Mouse (Mus musculus) testis, postnatal 10 days (tissue): ENCODE results near the gene Gid8.
"Not testable (repeated sequence)": the region's sequence is repeated elsewhere in the genome, so short reads cannot be mapped to it uniquely, and the experiment has no call there.

Experiments
- DNase-seq: peaks from one replicate; pipeline ENCODE4 v3.0.0; 2021; ENCODE audit warnings: low spot score

Gid8 gene

DNA sequence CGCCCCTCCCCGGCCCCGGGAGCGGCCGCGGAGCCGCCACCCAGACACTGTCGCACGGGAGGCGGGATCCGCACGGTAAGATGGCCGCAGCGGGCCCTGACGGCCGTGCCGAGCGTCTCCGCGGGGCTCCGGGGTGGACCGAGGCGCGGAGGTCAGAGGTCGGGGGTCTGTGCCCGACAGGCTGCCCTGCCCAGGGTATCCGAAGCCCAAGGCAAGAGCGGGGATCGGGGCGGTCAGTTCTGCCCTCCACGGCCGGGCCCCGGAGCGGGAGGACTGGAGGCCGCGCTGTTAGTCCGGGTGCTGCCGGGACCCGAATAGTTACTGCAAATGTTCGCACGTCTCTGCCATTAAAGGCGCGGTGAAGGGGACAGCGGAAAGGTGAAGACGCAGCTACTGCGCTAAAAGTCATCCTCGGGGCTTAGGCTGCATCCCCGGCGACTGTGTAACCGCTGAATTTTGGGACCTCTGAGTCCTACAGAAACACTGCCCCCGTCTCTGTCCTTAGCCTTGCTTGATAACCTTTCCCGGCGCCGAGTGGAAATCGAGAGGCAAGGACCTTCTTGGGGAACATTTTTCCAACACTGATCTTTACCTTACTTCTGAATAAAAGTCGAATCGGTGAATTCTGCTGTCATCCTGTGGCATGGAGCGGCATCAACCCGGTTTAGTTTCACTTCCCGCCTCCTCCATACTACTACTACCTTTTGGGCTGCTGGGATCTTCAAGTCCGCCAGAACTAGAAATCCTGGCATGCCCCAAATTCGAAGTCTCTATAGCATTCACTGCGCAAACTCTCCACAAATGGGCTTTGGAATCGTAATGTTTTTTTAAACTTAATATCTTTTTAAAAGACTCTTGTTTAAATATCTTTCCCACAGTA lies 599 bp downstream of the Gid8 start:
- no peak for DNase-seq

GRCm38 (mm10) chr2:180711527-180711926 lies 1.6 kb downstream of the Gid8 start:
- DNase-seq = no peak

GRCm38 (mm10) chr2:180712037-180712689 lies 2.2 kb downstream of the Gid8 start:
- no peak for DNase-seq

- DNase-seq = not testable (repeated sequence)
Measured at GRCm38 (mm10) chr2:180722748-180723147, 12.8 kb downstream of the Gid8 start.

DNA sequence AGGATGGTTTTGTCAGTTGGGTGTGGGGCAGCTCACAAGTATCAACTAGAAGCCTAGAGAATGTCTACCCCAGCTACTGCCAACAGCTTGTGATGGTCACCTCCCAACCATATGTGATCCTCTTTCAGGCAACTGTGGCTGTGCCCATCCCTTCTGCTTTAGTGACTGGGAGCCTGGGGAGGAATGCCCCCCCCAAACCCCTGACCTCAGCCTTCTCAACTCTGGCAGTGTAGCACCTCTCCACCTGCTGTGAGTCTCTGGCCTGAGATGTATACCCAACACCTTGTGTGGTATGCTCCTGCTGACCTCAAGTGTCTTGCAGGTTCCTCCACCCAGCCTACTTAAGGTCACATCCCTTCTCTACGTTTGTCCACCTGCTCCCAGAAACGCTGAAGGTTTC lies 13.9 kb downstream of the Gid8 start:
- peak; percentile 38 for DNase-seq

DNA sequence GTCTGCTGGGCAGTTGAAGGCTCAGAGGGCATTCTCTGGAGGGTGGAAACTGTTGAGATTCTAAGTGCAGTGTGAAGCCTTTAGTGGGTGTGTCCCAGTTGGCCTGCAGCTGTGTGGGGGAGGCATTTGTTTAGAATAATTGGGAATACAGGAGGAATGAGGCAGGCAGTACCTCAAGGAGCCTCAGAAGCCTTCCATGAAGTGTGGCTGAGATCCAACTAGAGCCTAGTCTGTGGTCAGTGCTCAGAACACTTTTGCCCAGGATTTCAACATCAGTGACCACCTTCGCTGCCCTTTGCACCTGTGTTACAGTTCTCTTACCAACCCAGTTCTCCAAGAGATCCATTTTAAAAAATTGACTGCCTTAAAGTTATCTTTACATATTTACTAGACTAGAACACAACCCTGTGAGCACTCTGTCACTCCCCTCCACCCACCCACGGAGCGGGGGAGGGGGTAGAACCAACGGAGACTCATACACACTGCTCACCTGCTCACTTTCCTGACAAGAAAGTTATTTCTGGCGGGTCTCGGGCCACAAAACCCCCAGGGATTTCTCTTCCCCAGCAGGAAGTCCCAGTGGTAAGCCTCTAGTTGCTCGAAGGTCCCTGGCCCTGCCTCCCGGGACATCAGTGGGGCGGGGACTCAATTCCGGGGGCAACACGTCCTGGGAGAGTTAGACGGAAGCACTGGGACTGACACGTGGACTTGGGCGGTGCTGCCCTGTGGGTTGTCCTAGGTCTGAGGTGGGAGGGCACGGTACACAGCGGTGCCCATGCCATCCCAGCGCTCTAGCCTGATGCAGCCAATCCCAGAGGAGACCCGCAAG lies 14.9 kb downstream of the Gid8 start, which contains the start of gene Slc17a9:
TSS of gene Slc17a9 (plus strand) at position 679 of the 829 bp plus-strand sequence.
- DNase-seq = peak; percentile 57

DNA sequence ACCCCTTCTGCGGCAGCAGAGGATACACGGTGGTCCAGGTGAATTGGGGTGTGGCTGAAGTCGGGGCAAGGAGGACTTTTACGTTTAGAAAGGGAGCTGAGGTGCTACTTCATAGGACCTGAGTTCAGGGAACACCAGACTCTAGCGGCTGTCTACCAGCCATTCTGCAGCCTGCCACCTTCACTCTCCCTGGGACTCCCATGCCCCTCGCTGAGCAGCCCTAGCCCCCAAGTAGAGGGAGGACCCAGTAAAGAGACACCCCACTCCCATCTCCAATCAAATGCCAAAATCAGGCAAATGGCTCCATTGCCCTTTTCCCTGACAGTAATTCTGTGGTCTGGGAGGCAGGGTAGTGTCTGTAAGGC lies 15.5 kb downstream of the Gid8 start:
- no peak for DNase-seq

DNA sequence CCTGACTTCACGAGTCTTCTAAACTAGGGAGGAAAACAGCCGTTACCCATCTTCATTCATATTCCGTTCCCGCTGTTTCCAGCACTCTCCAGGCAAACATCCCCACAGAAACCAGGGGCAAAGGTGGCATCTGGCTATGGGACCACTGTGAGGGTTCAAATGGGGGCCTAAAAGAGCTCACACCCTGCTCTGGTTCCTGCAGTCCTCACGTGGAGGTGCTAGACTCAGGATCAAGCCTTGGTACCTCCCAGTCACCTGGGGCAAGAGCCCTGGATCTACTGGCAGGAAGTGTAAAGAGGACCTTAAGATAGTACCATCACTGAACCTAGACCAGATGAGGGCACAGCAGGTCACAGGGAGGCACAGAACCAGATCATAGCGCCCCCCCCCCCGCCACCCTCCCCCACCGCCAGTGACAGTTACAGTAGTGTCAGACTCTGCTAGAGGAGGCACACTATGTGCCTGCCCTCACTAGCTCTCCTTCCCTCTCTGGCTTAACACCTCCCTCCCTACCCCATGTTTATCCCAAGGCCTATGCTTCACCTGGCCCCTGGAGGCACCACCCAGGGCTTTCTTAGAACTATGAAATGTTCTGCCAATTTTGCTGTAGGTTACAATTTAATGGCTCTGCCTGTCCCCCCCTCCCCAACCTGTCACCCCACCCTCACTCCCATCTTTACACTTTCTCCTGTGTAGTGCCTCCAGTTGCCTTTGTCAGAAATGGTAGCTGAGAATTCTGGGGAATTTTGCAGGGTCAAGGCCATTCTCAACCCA lies 16.1 kb downstream of the Gid8 start:
- no peak for DNase-seq

DNA sequence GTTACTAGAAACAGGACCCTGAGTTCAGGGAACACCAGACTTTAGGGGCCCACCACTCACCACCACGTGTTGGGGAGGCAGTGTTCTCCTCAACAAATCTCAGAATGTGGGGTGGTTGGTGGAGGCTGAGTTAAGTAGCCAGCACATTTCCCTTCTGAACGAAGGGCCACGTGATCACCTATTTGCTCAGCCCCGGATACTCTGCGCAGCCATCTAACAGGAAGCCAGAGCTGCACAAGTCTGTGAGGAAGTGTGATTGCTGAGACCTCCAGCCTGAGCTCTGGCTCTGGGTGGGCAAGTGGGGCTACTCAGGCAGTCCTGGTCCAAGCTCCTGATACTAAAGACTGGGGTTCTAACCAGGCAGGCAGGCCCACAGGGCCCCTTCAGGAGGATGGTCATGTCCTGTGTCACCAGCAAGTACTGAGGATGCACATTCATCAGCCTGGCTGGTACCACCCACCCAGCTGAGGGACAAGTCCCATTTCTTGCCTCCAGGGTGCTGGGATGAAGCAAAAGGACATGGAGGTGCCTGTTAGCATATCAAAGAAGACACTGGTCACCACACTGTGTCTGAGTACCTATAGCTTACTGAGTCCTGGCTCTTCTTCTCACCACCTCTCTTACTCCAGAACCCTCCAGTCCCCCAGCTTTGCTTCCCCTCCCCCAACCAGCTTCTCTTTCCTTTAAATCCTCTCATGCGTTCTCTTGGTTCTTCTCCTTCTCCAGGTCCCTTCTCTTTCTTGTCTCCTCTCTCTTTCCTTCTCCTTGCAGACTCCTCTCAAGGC lies 16.9 kb downstream of the Gid8 start:
- no peak for DNase-seq

DNA sequence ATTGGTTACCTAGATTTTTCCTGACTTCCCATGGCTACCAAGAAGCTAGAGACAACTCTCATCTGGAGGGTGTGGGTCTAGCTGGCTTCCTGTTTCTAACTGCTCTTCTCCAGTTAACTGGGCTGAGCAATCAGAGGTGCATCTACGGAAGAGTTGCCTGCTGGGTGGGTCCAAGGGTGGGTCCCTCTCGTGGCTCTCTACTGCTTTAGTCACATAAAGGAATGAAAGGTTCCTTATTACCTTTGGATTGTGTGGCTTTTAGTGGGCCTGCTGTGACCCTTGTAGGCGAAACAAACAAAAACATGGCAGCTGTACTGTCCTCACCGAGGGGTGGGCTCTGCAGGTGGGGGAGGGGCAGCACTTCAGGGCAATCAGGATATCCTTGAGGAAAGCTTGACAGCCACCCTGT lies 17.7 kb downstream of the Gid8 start:
- DNase-seq = peak; percentile 37

- peak; percentile 65 for DNase-seq
Measured at GRCm38 (mm10) chr2:180731036-180731435, 21.1 kb downstream of the Gid8 start.

DNA sequence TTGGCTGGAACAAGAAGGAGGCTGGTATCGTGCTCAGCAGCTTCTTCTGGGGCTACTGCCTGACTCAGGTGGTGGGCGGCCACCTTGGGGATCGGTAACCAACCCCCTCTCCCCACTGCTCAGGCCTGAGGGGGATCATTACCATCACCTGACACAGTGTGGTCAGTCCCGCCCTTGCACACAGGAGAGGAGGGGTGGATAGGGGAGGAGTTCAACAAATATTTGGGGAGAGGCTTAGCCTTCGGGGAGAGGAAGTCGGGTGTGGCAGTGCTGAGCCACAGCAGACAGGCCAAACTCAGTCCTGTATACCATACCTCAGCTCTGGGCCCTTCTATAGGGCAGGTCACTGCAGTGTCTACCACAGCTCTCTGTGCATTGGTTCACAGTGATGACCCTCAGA lies 22.1 kb downstream of the Gid8 start:
- DNase-seq = no peak

DNA sequence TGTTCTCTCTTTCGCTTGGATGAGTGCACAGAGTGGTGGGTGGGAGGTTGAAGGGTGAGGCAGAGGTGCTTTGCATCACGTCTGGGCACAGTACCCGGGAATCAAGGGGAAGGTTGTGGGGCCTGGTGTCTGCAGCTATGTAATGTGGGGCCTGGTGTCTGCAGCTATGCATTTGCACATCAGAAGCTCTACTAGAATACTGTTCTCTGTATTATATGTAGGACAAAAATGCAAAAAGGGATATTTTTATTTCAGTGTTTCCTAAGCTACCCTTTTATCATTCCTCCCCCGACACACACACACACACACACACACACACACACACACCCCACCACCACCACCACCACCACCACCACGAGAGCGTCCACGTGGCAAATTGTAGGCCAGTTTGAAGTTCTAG lies 25.3 kb downstream of the Gid8 start:
- DNase-seq = no peak

- no peak for DNase-seq
Measured at GRCm38 (mm10) chr2:180737984-180738383, 28.1 kb downstream of the Gid8 start.

GRCm38 (mm10) chr2:180740349-180740748 lies 30.4 kb downstream of the Gid8 start:
- DNase-seq = no peak

- no peak for DNase-seq
Measured at GRCm38 (mm10) chr2:180741421-180741820, 31.5 kb downstream of the Gid8 start.

DNA sequence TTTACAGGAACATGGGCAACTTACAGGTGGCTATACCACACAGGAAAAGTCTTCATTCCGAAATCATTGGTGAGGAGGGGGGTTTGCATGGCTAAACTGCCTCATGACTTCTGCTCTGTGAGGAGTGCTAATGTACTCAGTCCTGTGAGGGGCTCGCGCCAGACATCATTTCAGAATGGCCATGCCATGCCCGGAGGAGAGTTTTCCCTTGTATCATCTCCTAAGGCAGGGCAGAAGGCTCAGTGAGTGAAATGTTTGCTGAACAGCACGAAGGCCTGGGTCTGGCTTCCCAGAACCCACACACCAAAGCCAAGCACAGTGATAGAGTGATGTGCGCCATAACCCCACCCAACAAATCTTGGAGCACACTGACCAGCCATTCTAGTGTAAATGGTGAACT lies 32.9 kb downstream of the Gid8 start:
- no peak for DNase-seq

DNA sequence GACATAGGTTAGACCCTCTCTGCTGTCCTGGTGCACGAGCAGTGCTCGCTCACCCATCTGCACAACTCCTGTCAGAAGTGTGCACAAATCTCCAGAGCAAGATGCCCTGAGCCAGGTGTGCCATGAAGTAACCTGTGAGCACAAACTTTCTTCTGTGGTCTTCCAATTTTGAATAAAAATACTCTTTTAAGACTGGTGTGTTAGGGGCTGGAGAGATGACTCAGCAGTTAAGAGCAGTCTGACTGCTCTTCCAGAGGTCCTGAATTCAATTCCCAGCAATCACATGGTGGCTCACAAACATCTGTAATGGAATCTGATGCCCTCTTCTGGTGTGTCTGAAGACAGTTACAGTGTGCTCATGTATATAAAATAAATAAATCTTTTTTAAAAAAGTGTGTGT lies 33.4 kb downstream of the Gid8 start:
- no peak for DNase-seq

- DNase-seq = peak; percentile 91
Measured at GRCm38 (mm10) chr2:180745248-180745927, 35.5 kb downstream of the Gid8 start.

DNA sequence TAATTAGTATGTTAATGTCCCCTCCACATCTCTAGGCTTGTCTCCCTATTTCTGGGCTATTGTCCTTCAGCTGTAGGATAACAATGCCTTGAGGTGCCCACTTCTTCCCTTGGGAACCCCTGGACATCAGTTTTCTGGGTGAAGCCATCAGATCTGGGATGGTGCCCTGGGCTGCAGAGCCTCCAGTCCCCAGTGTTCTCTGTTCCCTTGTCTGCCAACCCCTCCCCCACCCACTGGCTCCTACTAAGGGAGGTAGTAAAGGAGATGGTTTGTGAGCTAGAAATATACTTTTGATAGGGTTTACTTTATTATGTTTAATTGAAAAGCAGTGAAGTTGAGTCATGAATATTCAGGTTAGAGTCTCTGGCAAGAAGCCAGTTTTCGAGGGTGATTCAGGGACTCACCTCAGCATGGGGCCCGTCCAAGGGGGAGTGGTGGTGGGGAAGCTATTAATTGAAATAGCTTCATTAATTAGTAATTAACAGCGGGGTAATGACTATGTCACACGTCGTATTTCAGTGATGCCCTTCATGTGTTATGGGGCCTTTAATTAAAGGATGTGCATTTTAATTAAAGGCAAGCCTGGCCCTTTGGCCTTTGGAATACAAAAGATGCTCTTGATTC lies 36.8 kb downstream of the Gid8 start:
- DNase-seq = no peak
